Mouse (Mus musculus) midbrain, embryonic 14.5 days (tissue): ENCODE results near the gene Anln. TPM values are rescaled to one million over a fixed set of nuclear protein-coding genes. Genes with fewer than 3 reads are reported as not detected.

Experiments used
- ATAC-seq: fragments of 200-750 bp; cut with Nextera tagmentation; 2 replicates; pipeline ENCODE4 v1.8.0; 2017; ENCODE audit warnings: moderate number of reproducible peaks, moderate library complexity; ENCODE audit not compliant: low FRiP score, low TSS enrichment
- DNase-seq: peaks from one replicate; pipeline ENCODE4 v3.0.0-alpha.2; 2015
- H3K27ac ChIP-seq: fragments of 300-500 bp; sonication (generic); replicated peaks from 2 replicates; pipeline ENCODE4 v1.5.1; 2014; ENCODE audit warnings: mild to moderate bottlenecking, low read depth, low read length, moderate library complexity
- H3K27me3 ChIP-seq: fragments of 300-500 bp; sonication (generic); 2 replicates; pipeline ENCODE4 v1.6.1; 2014; ENCODE audit warnings: low read length, control low read depth, mixed read lengths; ENCODE audit not compliant: control insufficient read depth, insufficient read depth
- H3K36me3 ChIP-seq: fragments of 300-500 bp; sonication (generic); 2 replicates; pipeline ENCODE4 v1.6.1; 2014; ENCODE audit warnings: low read length, control low read depth; ENCODE audit not compliant: control insufficient read depth, insufficient read depth
- H3K4me1 ChIP-seq: fragments of 300-500 bp; sonication (generic); 2 replicates; pipeline ENCODE4 v1.6.1; 2014; ENCODE audit warnings: mild to moderate bottlenecking, antibody characterized with exemption, low read length, control low read depth; ENCODE audit not compliant: control insufficient read depth, insufficient read depth
- H3K4me2 ChIP-seq: fragments of 300-500 bp; sonication (generic); 2 replicates; pipeline ENCODE4 v1.6.1; 2014; ENCODE audit warnings: mild to moderate bottlenecking, low read length, moderate library complexity
- H3K4me3 ChIP-seq: fragments of 300-500 bp; sonication (generic); replicated peaks from 2 replicates; pipeline ENCODE4 v1.5.1; 2014; ENCODE audit warnings: low read depth, low read length
- H3K9ac ChIP-seq: fragments of 300-500 bp; sonication (generic); replicated peaks from 2 replicates; pipeline ENCODE4 v1.6.1; 2014; ENCODE audit warnings: mild to moderate bottlenecking, low read length, moderate library complexity
- H3K9me3 ChIP-seq: fragments of 300-500 bp; sonication (generic); 2 replicates; pipeline ENCODE4 v1.6.1; 2016; ENCODE audit warnings: low read length, control low read depth, mixed read lengths; ENCODE audit not compliant: control insufficient read depth
- WGBS: fragments of 180-500 bp; shearing (Covaris S2); extraction: QIAGEN DNeasy Blood & Tissue Kit; methylation state at CpG from one replicate; pipeline ENCODE4 v1.1.7; 2014; 5-methylcytosine and 5-hydroxymethylcytosine counted together
- polyA plus RNA-seq: library from polyadenylated mRNA; unstranded; fragments of >200 nt; fragmentation: Nextera tagmentation; extraction: Ambion mirVana; gene quantifications from 2 replicates; pipeline ENCODE4 v1.2.1, GENCODE M21; 2014

Anln gene
- polyA plus RNA-seq, 1 experiment from 2014 or later, result 9.3 TPM

GRCm38 (mm10) chr9:22360916-22361315 is 28.1 kb downstream of the Anln start:
- Histone ChIP-seq H3K9me3 (no peaks in the 10 kb centered on the region), H3K4me3 (no peak overlapping the region), H3K36me3 (peaks cover 9% of the 10 kb centered on the region), H3K4me2 (no peak overlapping the region), H3K27me3 (no peaks in the 10 kb centered on the region), H3K27ac (no peak overlapping the region), H3K9ac (no peak overlapping the region), H3K4me1 (no peaks in the 10 kb centered on the region)
- ATAC-seq (no peak), DNase-seq (no peak)
- WGBS, result 97% methylated on average over 6 of the region's 6 CpGs

- no peak overlapping the region for H3K4me2 ChIP-seq
- WGBS, result 80% methylated on average over 3 of the region's 3 CpGs
- H3K27me3 ChIP-seq, result no peaks in the 10 kb centered on the region
- H3K4me3 ChIP-seq, result no peak overlapping the region
- no peak overlapping the region for H3K9ac ChIP-seq
- H3K27ac ChIP-seq, result no peak overlapping the region
- ATAC-seq, result no peak
- H3K9me3 ChIP-seq, result no peaks in the 10 kb centered on the region
- DNase-seq, result no peak
- no peaks in the 10 kb centered on the region for H3K4me1 ChIP-seq
- H3K36me3 ChIP-seq, result peaks cover 20% of the 10 kb centered on the region
Observed at GRCm38 (mm10) chr9:22355919-22356318, 33.1 kb downstream of the Anln start.

GRCm38 (mm10) chr9:22353901-22354300 is 35.1 kb downstream of the Anln start:
- ATAC-seq, result no peak
- H3K4me3 ChIP-seq, result no peak overlapping the region
- H3K9me3 ChIP-seq, result no peaks in the 10 kb centered on the region
- H3K9ac ChIP-seq, result no peak overlapping the region
- peaks cover 21% of the 10 kb centered on the region; the same call in 1 of the 2 replicates for H3K36me3 ChIP-seq
- 86% methylated on average over 5 of the region's 5 CpGs for WGBS
- no peak overlapping the region for H3K4me2 ChIP-seq
- no peaks in the 10 kb centered on the region for H3K27me3 ChIP-seq
- H3K4me1 ChIP-seq, result no peaks in the 10 kb centered on the region
- no peak for DNase-seq
- no peak overlapping the region for H3K27ac ChIP-seq

- H3K9ac ChIP-seq, result no peak overlapping the region
- 94% methylated on average over 5 of the region's 5 CpGs for WGBS
- no peaks in the 10 kb centered on the region for H3K4me1 ChIP-seq
- peaks cover 20% of the 10 kb centered on the region; the same call in 1 of the 2 replicates for H3K36me3 ChIP-seq
- ATAC-seq (no peak), DNase-seq (no peak)
- no peaks in the 10 kb centered on the region for H3K27me3 ChIP-seq
- no peak overlapping the region for H3K4me2 ChIP-seq
- H3K9me3 ChIP-seq, result no peaks in the 10 kb centered on the region
- H3K27ac ChIP-seq, result no peak overlapping the region
- no peak overlapping the region for H3K4me3 ChIP-seq
Observed at GRCm38 (mm10) chr9:22353465-22353864, 35.5 kb downstream of the Anln start.

- H3K4me1 ChIP-seq, result no peaks in the 10 kb centered on the region
- H3K9me3 ChIP-seq, result no peaks in the 10 kb centered on the region
- H3K27ac ChIP-seq, result no peak overlapping the region
- no peak overlapping the region for H3K4me3 ChIP-seq
- no peak overlapping the region for H3K4me2 ChIP-seq
- peaks cover 5% of the 10 kb centered on the region; the same call in 1 of the 2 replicates for H3K36me3 ChIP-seq
- 93% methylated on average over 1 of the region's 1 CpGs for WGBS
- H3K27me3 ChIP-seq, result no peaks in the 10 kb centered on the region
- ATAC-seq (no peak), DNase-seq (no peak)
- no peak overlapping the region for H3K9ac ChIP-seq
Observed at GRCm38 (mm10) chr9:22340331-22340730, 48.7 kb downstream of the Anln start.

- 99% methylated on average over 2 of the region's 2 CpGs for WGBS
- Histone ChIP-seq H3K27ac (no peak overlapping the region), H3K9ac (no peak overlapping the region), H3K27me3 (no peaks in the 10 kb centered on the region), H3K9me3 (no peaks in the 10 kb centered on the region), H3K4me1 (no peaks in the 10 kb centered on the region), H3K4me2 (no peak overlapping the region), H3K36me3 (peaks cover 15% of the 10 kb centered on the region; the same call in 1 of the 2 replicates), H3K4me3 (no peak overlapping the region)
- no peak for DNase-seq
- ATAC-seq, result no peak
Observed at GRCm38 (mm10) chr9:22337217-22337616, 51.8 kb downstream of the Anln start.

- Histone ChIP-seq H3K4me2 (peak overlapping the region; percentile 91), H3K4me1 (0 out of 2 replicates have a peak, but pooled peaks cover 5% of the 10 kb centered on the region), H3K27ac (0 out of 2 replicates have a peak overlapping the region, but pooled peaks have one; percentile 13), H3K9ac (peak overlapping the region; percentile 54), H3K36me3 (no peaks in the 10 kb centered on the region), H3K9me3 (no peaks in the 10 kb centered on the region), H3K4me3 (peak overlapping the region; percentile 46), H3K27me3 (no peaks in the 10 kb centered on the region)
- WGBS, result under 1% methylated on average over 32 of the region's 32 CpGs
- ATAC-seq (peak; percentile 93), DNase-seq (peak; percentile 92)
Observed at GRCm38 (mm10) chr9:22327475-22328387, 61.3 kb downstream of the Anln start.

- no peak overlapping the region for H3K27ac ChIP-seq
Observed at GRCm38 (mm10) chr9:22327099-22327474, 61.9 kb downstream of the Anln start.

More at GRCm38 (mm10) chr9:22327099-22327474, 61.9 kb downstream of the Anln start:
- no peaks in the 10 kb centered on the region for H3K27me3 ChIP-seq
- peak overlapping the region; percentile 91 for H3K4me2 ChIP-seq
- DNase-seq (no peak), ATAC-seq (no peak; the same call in 1 of the 2 replicates)
- no peaks in the 10 kb centered on the region for H3K36me3 ChIP-seq
- H3K4me1 ChIP-seq, result 0 out of 2 replicates have a peak, but pooled peaks cover 5% of the 10 kb centered on the region
- H3K4me3 ChIP-seq, result peak overlapping the region; percentile 46; the same call in 1 of the 2 replicates
- H3K9me3 ChIP-seq, result no peaks in the 10 kb centered on the region
- H3K9ac ChIP-seq, result no peak overlapping the region; the same call in 1 of the 2 replicates
- WGBS, result 16% methylated on average over 9 of the region's 9 CpGs
